Mouse (Mus musculus): Measurements from ENCODE around the gene Ccnl1. TPM values are rescaled to one million over a fixed set of nuclear protein-coding genes. Genes with fewer than 3 reads are reported as not detected.

Ccnl1 gene
- polyA plus RNA-seq, 1 experiment = 65.2 TPM

DNA sequence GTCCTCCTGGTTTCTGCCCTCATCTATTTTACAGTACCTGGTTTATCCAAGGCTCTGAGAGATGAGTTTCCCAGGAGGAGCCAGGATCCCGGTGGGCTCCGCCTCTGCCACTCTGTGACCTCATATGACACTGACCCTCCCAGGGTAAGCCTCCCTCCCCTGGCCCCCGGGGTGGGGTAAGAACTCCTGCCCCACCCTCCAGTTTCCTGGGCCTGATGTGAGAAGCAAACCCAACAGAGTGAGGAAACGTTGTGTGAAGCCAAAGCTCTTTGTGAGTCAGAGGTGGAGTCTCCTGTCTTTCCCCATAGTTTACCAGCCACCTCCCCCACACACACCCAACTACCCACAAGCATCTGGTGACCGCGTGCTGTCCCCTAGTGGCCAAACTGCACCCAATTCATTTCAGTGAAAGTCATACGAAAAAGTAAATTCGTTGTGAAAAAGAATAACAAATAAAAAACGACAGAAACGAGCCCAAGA is 28.7 kb downstream of the Ccnl1 start:
- Histone ChIP-seq H3K27ac (ENCODE audit: insufficient read depth, low read length) (no peak overlapping the region), H3K4me3 (ENCODE audit: insufficient read depth, low read length) (no peak overlapping the region; the same call in 1 of the 2 replicates), H3K4me1 (ENCODE audit: control insufficient read depth, insufficient read depth, low read length) (peaks cover 3% of the 10 kb centered on the region)
- no peak for TF ChIP-seq POLR2A (IDR thresholded peaks at IDR 0.05; ENCODE audit: extremely low read depth, insufficient read depth, low read length)
- TF ChIP-seq CTCF (IDR thresholded peaks at IDR 0.05; ENCODE audit: extremely low read depth, insufficient read depth, low read length) = peak; percentile 91

DNA sequence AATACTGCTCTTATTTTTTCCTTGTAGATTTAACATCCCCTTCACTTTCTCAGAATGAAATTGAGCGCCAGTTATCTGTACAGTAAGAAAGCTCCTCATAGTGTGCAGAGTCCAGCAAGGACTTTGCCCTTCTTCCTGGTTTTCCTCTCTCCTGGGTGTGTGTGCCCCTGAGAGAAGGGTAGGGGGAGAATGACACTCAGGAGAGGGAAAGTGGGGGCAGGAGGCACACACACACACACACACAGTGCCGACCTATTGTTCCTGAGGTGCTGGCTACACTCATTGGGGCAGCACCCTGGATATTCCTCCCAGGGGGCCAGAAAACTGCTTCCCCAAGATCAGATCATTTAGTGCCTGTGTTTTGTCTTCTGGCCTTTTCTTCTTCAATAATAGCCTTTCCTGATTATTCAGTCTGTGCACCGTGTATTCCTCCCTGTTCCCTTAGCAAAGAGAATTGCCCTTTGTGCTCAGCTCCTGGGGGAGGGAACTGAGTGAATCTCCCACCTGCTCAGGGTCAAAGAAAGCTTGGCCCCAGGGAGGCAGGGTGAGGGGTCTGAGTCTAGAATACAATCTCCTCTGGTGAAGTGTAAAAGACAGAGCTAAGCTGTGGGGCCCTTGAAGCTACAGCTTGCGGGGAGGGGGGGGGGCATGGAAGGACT is 29.3 kb downstream of the Ccnl1 start:
- TF ChIP-seq CTCF (IDR thresholded peaks at IDR 0.05; ENCODE audit: extremely low read depth, insufficient read depth, low read length) (no peak), POLR2A (IDR thresholded peaks at IDR 0.05; ENCODE audit: extremely low read depth, insufficient read depth, low read length) (no peak)
- H3K27ac ChIP-seq (ENCODE audit: insufficient read depth, low read length) = no peak overlapping the region
- H3K4me3 ChIP-seq (ENCODE audit: insufficient read depth, low read length) = no peak overlapping the region
- peaks cover 3% of the 10 kb centered on the region for H3K4me1 ChIP-seq (ENCODE audit: control insufficient read depth, insufficient read depth, low read length)

GRCm38 (mm10) chr3:65927685-65928084 is 30.4 kb downstream of the Ccnl1 start:
- Histone ChIP-seq H3K27ac (ENCODE audit: insufficient read depth, low read length) (no peak overlapping the region), H3K4me1 (ENCODE audit: control insufficient read depth, insufficient read depth, low read length) (peaks cover 3% of the 10 kb centered on the region), H3K4me3 (ENCODE audit: insufficient read depth, low read length) (no peak overlapping the region)
- TF ChIP-seq POLR2A (IDR thresholded peaks at IDR 0.05; ENCODE audit: extremely low read depth, insufficient read depth, low read length) (no peak), CTCF (IDR thresholded peaks at IDR 0.05; ENCODE audit: extremely low read depth, insufficient read depth, low read length) (no peak)

GRCm38 (mm10) chr3:65927101-65927501 is 30.9 kb downstream of the Ccnl1 start:
- Histone ChIP-seq H3K27ac (ENCODE audit: insufficient read depth, low read length) (no peak overlapping the region), H3K4me3 (ENCODE audit: insufficient read depth, low read length) (no peak overlapping the region), H3K4me1 (ENCODE audit: control insufficient read depth, insufficient read depth, low read length) (peaks cover 3% of the 10 kb centered on the region)
- TF ChIP-seq POLR2A (IDR thresholded peaks at IDR 0.05; ENCODE audit: extremely low read depth, insufficient read depth, low read length) (no peak), CTCF (IDR thresholded peaks at IDR 0.05; ENCODE audit: extremely low read depth, insufficient read depth, low read length) (no peak)

DNA sequence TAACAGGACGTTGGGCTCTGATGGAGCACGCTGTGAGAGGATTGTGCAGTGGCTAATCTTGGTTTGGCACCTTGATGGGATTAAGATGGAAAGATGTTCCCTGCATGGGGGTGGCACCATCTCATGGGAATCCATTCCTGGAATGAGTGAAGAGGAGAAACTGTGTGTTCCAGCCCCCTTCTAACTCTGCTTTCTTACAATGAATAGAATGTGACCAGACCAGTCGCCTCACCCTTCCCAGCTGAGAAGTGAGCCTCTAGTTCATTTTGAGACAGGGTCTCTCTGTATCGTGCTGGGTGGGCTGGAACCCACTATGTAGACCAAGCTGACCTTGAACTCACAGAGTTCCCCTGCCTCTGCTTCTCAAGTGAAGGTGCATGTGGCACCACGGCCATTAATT is 31.6 kb downstream of the Ccnl1 start:
- Histone ChIP-seq H3K4me3 (ENCODE audit: insufficient read depth, low read length) (no peak overlapping the region), H3K4me1 (ENCODE audit: control insufficient read depth, insufficient read depth, low read length) (peaks cover 3% of the 10 kb centered on the region), H3K27ac (ENCODE audit: insufficient read depth, low read length) (no peak overlapping the region)
- TF ChIP-seq POLR2A (IDR thresholded peaks at IDR 0.05; ENCODE audit: extremely low read depth, insufficient read depth, low read length) = no peak
- no peak for TF ChIP-seq CTCF (IDR thresholded peaks at IDR 0.05; ENCODE audit: extremely low read depth, insufficient read depth, low read length)

GRCm38 (mm10) chr3:65925058-65925740 is 32.9 kb downstream of the Ccnl1 start:
- TF ChIP-seq POLR2A (IDR thresholded peaks at IDR 0.05; ENCODE audit: extremely low read depth, insufficient read depth, low read length) (no peak), CTCF (IDR thresholded peaks at IDR 0.05; ENCODE audit: extremely low read depth, insufficient read depth, low read length) (no peak)
- no peak overlapping the region for H3K27ac ChIP-seq (ENCODE audit: insufficient read depth, low read length)

GRCm38 (mm10) chr3:65922420-65922819 is 35.6 kb downstream of the Ccnl1 start:
- no peak overlapping the region for H3K27ac ChIP-seq (ENCODE audit: insufficient read depth, low read length)
- TF ChIP-seq CTCF (IDR thresholded peaks at IDR 0.05; ENCODE audit: extremely low read depth, insufficient read depth, low read length) (no peak), POLR2A (IDR thresholded peaks at IDR 0.05; ENCODE audit: extremely low read depth, insufficient read depth, low read length) (no peak)
- no peaks in the 10 kb centered on the region; the same call in 1 of the 2 replicates for H3K4me1 ChIP-seq (ENCODE audit: control insufficient read depth, insufficient read depth, low read length)
- H3K4me3 ChIP-seq (ENCODE audit: insufficient read depth, low read length) = no peak overlapping the region

More at GRCm38 (mm10) chr3:65925058-65925740, 32.9 kb downstream of the Ccnl1 start:
- Histone ChIP-seq H3K4me3 (ENCODE audit: insufficient read depth, low read length) (no peak overlapping the region), H3K4me1 (ENCODE audit: control insufficient read depth, insufficient read depth, low read length) (peaks cover 3% of the 10 kb centered on the region)

DNA sequence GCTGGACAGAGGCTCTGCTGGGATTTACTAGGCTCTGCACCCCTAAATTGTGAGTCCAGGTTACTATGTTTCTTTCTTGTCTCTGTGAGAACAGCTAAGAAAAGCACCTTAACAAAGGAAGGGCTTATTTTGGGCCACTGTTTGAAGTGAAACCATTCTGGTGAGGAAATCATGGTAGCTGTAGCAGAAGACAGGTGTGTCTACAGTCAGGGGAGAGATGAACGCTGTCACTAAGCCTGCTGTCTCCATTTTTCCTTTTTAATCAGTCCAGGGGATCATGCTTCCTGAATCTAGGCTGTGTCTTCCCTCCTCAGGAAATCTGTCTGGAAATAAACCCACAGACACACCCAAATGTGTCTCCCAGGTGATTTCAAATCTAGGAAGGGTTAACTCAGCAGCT is 36.4 kb downstream of the Ccnl1 start:
- no peak overlapping the region for H3K27ac ChIP-seq (ENCODE audit: insufficient read depth, low read length)
- H3K4me1 ChIP-seq (ENCODE audit: control insufficient read depth, insufficient read depth, low read length) = no peaks in the 10 kb centered on the region; the same call in 1 of the 2 replicates
- TF ChIP-seq CTCF (IDR thresholded peaks at IDR 0.05; ENCODE audit: extremely low read depth, insufficient read depth, low read length) = no peak
- TF ChIP-seq POLR2A (IDR thresholded peaks at IDR 0.05; ENCODE audit: extremely low read depth, insufficient read depth, low read length) = no peak
- no peak overlapping the region for H3K4me3 ChIP-seq (ENCODE audit: insufficient read depth, low read length)

DNA sequence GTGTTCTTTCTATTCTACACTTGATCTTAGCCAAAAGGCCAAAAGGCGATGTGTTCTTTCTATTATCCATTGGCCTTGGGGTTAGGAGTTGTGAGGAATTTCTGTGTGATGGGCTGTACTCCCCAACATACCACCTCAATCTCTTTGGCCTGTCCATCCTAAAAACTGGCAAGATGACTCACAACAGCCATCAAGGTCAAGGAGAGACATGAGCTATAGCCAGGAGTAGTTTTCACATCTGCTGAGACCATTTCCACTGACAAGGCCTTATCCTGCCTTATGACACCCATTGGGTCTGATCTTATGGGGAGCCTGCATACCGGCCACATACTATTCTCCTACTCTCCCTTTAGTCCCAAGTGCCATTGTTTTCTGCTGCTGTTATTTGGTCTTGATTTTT is 39.0 kb downstream of the Ccnl1 start:
- Histone ChIP-seq H3K4me1 (ENCODE audit: control insufficient read depth, insufficient read depth, low read length) (no peaks in the 10 kb centered on the region; the same call in 1 of the 2 replicates), H3K4me3 (ENCODE audit: insufficient read depth, low read length) (no peak overlapping the region), H3K27ac (ENCODE audit: insufficient read depth, low read length) (no peak overlapping the region)
- TF ChIP-seq CTCF (IDR thresholded peaks at IDR 0.05; ENCODE audit: extremely low read depth, insufficient read depth, low read length) (no peak), POLR2A (IDR thresholded peaks at IDR 0.05; ENCODE audit: extremely low read depth, insufficient read depth, low read length) (no peak)

DNA sequence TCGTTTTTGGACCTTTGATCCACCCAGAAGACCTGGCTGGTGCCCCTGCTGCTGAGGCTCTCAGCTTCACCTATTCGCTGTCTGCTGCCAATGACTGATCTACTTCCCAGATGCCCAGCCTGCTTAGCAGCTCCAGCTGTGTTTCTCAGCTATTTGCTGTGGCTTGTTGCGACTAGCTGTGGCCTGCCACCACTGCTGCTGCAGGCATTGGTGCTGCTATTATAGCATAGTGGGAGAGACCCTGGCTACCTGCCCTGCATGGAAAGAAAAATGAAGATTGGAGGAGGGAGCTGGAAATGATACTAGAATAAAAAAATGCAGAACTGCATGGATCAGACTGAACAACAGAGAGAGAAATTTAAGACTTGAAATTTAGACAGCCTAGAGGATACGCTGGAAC is 45.1 kb downstream of the Ccnl1 start:
- H3K4me1 ChIP-seq (ENCODE audit: control insufficient read depth, insufficient read depth, low read length) = no peaks in the 10 kb centered on the region
- H3K4me3 ChIP-seq (ENCODE audit: insufficient read depth, low read length) = no peak overlapping the region
- H3K27ac ChIP-seq (ENCODE audit: insufficient read depth, low read length) = no peak overlapping the region
- no peak for TF ChIP-seq CTCF (IDR thresholded peaks at IDR 0.05; ENCODE audit: extremely low read depth, insufficient read depth, low read length)
- TF ChIP-seq POLR2A (IDR thresholded peaks at IDR 0.05; ENCODE audit: extremely low read depth, insufficient read depth, low read length) = no peak

Measured in cortical plate, adult 2 months (tissue).